Mouse (Mus musculus): ENCODE measurements around the gene Cyp2c50.
"Not testable (repeated sequence)": the region's sequence is repeated elsewhere in the genome, so short reads cannot be mapped to it uniquely, and the experiment has no call there.

GRCm38 (mm10) chr19:40126996-40127395 is 37.5 kb downstream of the Cyp2c50 start:
- not testable (repeated sequence) for TF ChIP-seq CTCF, EP300 (IDR thresholded peaks at IDR 0.05; ENCODE audit: low read depth)
